Mouse (Mus musculus) spleen, adult 2 months (tissue): ENCODE measurements around the gene Olfr577. TPM values are rescaled to one million over a fixed set of nuclear protein-coding genes. Genes with fewer than 3 reads are reported as not detected.

Experiments
- DNase-seq, 2 experiments: peaks; one replicate each; pipeline versions ENCODE4 v3.0.0 to v3.0.0-alpha.2; 2012 to 2021; ENCODE audit warnings: low spot score in 2 of 2, low read depth in 1 of 2
- H3K27ac ChIP-seq: fragments of 200-500 bp; 2 replicates; pipeline ENCODE4 v1.5.1; 2012; ENCODE audit warnings: low read length, inconsistent platforms; ENCODE audit not compliant: insufficient read depth
- H3K27me3 ChIP-seq: fragments of 200-500 bp; 2 replicates; pipeline ENCODE4 v1.6.1; 2012; ENCODE audit warnings: mild to moderate bottlenecking, moderate library complexity, low read length, inconsistent platforms; ENCODE audit not compliant: control insufficient read depth, insufficient read depth
- H3K36me3 ChIP-seq: fragments of 200-500 bp; 2 replicates; pipeline ENCODE4 v1.6.1; 2012; ENCODE audit warnings: mild to moderate bottlenecking, low read length, inconsistent platforms; ENCODE audit not compliant: control insufficient read depth, insufficient read depth
- H3K4me1 ChIP-seq: fragments of 200-500 bp; 2 replicates; pipeline ENCODE4 v1.6.1; 2011; ENCODE audit warnings: inconsistent platforms; ENCODE audit not compliant: control insufficient read depth, insufficient read depth, insufficient read length
- H3K4me3 ChIP-seq: fragments of 200-500 bp; 2 replicates; pipeline ENCODE4 v1.5.1; 2011; ENCODE audit warnings: mild to moderate bottlenecking, inconsistent platforms; ENCODE audit not compliant: insufficient read depth, insufficient read length; ENCODE audit errors: extremely low read depth
- CTCF ChIP-seq: fragments of 200-500 bp; IDR thresholded peaks from 2 replicates; pipeline ENCODE4 v1.5.1; 2011; ENCODE audit warnings: mild to moderate bottlenecking, inconsistent platforms; ENCODE audit not compliant: insufficient read depth, insufficient read length, insufficient replicate concordance; ENCODE audit errors: extremely low read depth
- POLR2A ChIP-seq: fragments of 200-500 bp; IDR thresholded peaks from 2 replicates; pipeline ENCODE4 v1.6.1; 2011; ENCODE audit warnings: low read depth, low read length, inconsistent platforms
- WGBS: fragments of 180-500 bp; shearing (Covaris S2); methylation state at CpG from one replicate; pipeline ENCODE4 v1.1.7; 2018; 5-methylcytosine and 5-hydroxymethylcytosine counted together
- polyA plus RNA-seq: library from polyadenylated mRNA; depleted of rRNA; stranded (reverse); fragments of >200 nt; gene quantifications from 2 replicates; pipeline ENCODE4 v1.2.3, GENCODE M21; 2012; rRNA removed

The Olfr577 gene
- polyA plus RNA-seq, 1 experiment: not detected

GRCm38 (mm10) chr7:102948167-102948566 is 27.6 kb downstream of the Olfr577 start, which contains the start of gene Olfr574:
Olfr574 (plus strand) TSS chr7:102948467.
- Histone ChIP-seq H3K4me3 (no peak within 1 kb of the TSS), H3K27ac (no peak within 1 kb of the TSS), H3K27me3 (no peaks in the 10 kb centered on the region), H3K36me3 (no peaks in the 10 kb centered on the region), H3K4me1 (no peaks in the 10 kb centered on the region)
- WGBS: 81% methylated on average over 1 of the region's 1 CpGs
- no peak for DNase-seq
- TF ChIP-seq POLR2A: no peak
- no peak for TF ChIP-seq CTCF

- no peaks in the 10 kb centered on the region for H3K36me3 ChIP-seq
Measured at GRCm38 (mm10) chr7:102943417-102943816, 32.3 kb downstream of the Olfr577 start.

GRCm38 (mm10) chr7:102942475-102942874 is 33.3 kb downstream of the Olfr577 start, which contains the start of gene Olfr573-ps1:
Olfr573-ps1 (minus strand) TSS chr7:102942575.
- no peak for DNase-seq
- H3K27ac ChIP-seq: no peak within 1 kb of the TSS
- H3K4me3 ChIP-seq: no peak within 1 kb of the TSS
- no peak for TF ChIP-seq CTCF
- TF ChIP-seq POLR2A: no peak
- no peaks in the 10 kb centered on the region for H3K4me1 ChIP-seq
- no peaks in the 10 kb centered on the region for H3K27me3 ChIP-seq
- H3K36me3 ChIP-seq: no peaks in the 10 kb centered on the region
- WGBS: 88% methylated on average over 2 of the region's 2 CpGs

More at GRCm38 (mm10) chr7:102943417-102943816, 32.3 kb downstream of the Olfr577 start:
- H3K4me1 ChIP-seq: no peaks in the 10 kb centered on the region
- H3K4me3 ChIP-seq: no peak overlapping the region
- WGBS: 81% methylated on average over 1 of the region's 1 CpGs
- no peak for DNase-seq
- no peak overlapping the region for H3K27ac ChIP-seq
- no peaks in the 10 kb centered on the region for H3K27me3 ChIP-seq
- no peak for TF ChIP-seq POLR2A
- no peak for TF ChIP-seq CTCF

- no peak overlapping the region for H3K4me3 ChIP-seq
- 21% methylated on average over 3 of the region's 3 CpGs for WGBS
- DNase-seq: no peak
- H3K27ac ChIP-seq: no peak overlapping the region
- TF ChIP-seq CTCF: no peak
- TF ChIP-seq POLR2A: no peak
- H3K27me3 ChIP-seq: no peaks in the 10 kb centered on the region
- no peaks in the 10 kb centered on the region for H3K4me1 ChIP-seq
- H3K36me3 ChIP-seq: no peaks in the 10 kb centered on the region
Measured at GRCm38 (mm10) chr7:102927105-102927504, 48.6 kb downstream of the Olfr577 start.

GRCm38 (mm10) chr7:102924109-102924508 is 51.6 kb downstream of the Olfr577 start, which contains the start of gene Olfr572:
Olfr572 (plus strand) TSS chr7:102924409.
- WGBS: 70% methylated on average over 1 of the region's 1 CpGs
- TF ChIP-seq CTCF (no peak), POLR2A (no peak)
- H3K36me3 ChIP-seq: no peaks in the 10 kb centered on the region

More at GRCm38 (mm10) chr7:102924109-102924508, 51.6 kb downstream of the Olfr577 start, which contains the start of gene Olfr572:
- H3K27ac ChIP-seq: no peak within 1 kb of the TSS
- H3K27me3 ChIP-seq: no peaks in the 10 kb centered on the region
- no peak for DNase-seq
- H3K4me3 ChIP-seq: no peak within 1 kb of the TSS
- H3K4me1 ChIP-seq: no peaks in the 10 kb centered on the region

Other genes starting within 250 kb of the Olfr577 start
- not detected in 2 replicates for gene Olfr559, start 248.5 kb downstream of the Olfr577 start, polyA plus RNA-seq
- gene Olfr560, start 216.6 kb downstream of the Olfr577 start, polyA plus RNA-seq: not detected in 2 replicates
- gene Olfr78, start 216.5 kb downstream of the Olfr577 start, polyA plus RNA-seq: 0.12 and 0.26 TPM in 2 replicates
- gene Olfr561, start 204.7 kb downstream of the Olfr577 start, polyA plus RNA-seq: not detected in 2 replicates
- not detected in 2 replicates for gene Olfr564, start 172.5 kb downstream of the Olfr577 start, polyA plus RNA-seq
- not detected in 2 replicates for gene Olfr566, start 117.2 kb downstream of the Olfr577 start, polyA plus RNA-seq
- gene Olfr568, start 98.8 kb downstream of the Olfr577 start, polyA plus RNA-seq: not detected in 2 replicates
- not detected in 2 replicates for gene Olfr569, start 85.1 kb downstream of the Olfr577 start, polyA plus RNA-seq
- not detected in 2 replicates for gene Olfr570, start 81.4 kb downstream of the Olfr577 start, polyA plus RNA-seq
- gene Olfr571, start 58.4 kb downstream of the Olfr577 start, polyA plus RNA-seq: not detected in 2 replicates
- not detected in 2 replicates for gene Olfr572, start 51.5 kb downstream of the Olfr577 start, polyA plus RNA-seq
- gene Olfr573-ps1, start 33.4 kb downstream of the Olfr577 start, polyA plus RNA-seq: not detected in 2 replicates
- not detected in 2 replicates for gene Olfr574, start 27.5 kb downstream of the Olfr577 start, polyA plus RNA-seq
- not detected in 2 replicates for gene Olfr575, start 17.2 kb downstream of the Olfr577 start, polyA plus RNA-seq
- gene Olfr576, start 13.3 kb downstream of the Olfr577 start, polyA plus RNA-seq: not detected in 2 replicates
- gene Olfr578, start 13.4 kb upstream of the Olfr577 start, polyA plus RNA-seq: not detected in 2 replicates
- not detected in 2 replicates for gene Olfr582, start 62.1 kb upstream of the Olfr577 start, polyA plus RNA-seq
- not detected in 2 replicates for gene Olfr583, start 75.4 kb upstream of the Olfr577 start, polyA plus RNA-seq
- not detected in 2 replicates for gene Olfr584, start 105.9 kb upstream of the Olfr577 start, polyA plus RNA-seq
- gene Olfr585, start 121.8 kb upstream of the Olfr577 start, polyA plus RNA-seq: not detected in 2 replicates
- gene Olfr586, start 149.7 kb upstream of the Olfr577 start, polyA plus RNA-seq: not detected in 2 replicates
- gene Olfr588-ps1, start 164.9 kb upstream of the Olfr577 start, polyA plus RNA-seq: not detected in 2 replicates
- gene Olfr589, start 180.4 kb upstream of the Olfr577 start, polyA plus RNA-seq: not detected in 2 replicates
- gene Olfr591, start 202.4 kb upstream of the Olfr577 start, polyA plus RNA-seq: not detected in 2 replicates
- gene Olfr592, start 208.9 kb upstream of the Olfr577 start, polyA plus RNA-seq: not detected in 2 replicates
- gene Olfr593, start 235.9 kb upstream of the Olfr577 start, polyA plus RNA-seq: not detected in 2 replicates
- not detected in 2 replicates for gene Olfr594, start 241.1 kb upstream of the Olfr577 start, polyA plus RNA-seq